Mouse (Mus musculus): ENCODE measurements around the gene Bola1. TPM values are rescaled to one million over a fixed set of nuclear protein-coding genes. Genes with fewer than 3 reads are reported as not detected.

Bola1 gene
- polyA plus RNA-seq, 1 experiment = 88.0 TPM

DNA sequence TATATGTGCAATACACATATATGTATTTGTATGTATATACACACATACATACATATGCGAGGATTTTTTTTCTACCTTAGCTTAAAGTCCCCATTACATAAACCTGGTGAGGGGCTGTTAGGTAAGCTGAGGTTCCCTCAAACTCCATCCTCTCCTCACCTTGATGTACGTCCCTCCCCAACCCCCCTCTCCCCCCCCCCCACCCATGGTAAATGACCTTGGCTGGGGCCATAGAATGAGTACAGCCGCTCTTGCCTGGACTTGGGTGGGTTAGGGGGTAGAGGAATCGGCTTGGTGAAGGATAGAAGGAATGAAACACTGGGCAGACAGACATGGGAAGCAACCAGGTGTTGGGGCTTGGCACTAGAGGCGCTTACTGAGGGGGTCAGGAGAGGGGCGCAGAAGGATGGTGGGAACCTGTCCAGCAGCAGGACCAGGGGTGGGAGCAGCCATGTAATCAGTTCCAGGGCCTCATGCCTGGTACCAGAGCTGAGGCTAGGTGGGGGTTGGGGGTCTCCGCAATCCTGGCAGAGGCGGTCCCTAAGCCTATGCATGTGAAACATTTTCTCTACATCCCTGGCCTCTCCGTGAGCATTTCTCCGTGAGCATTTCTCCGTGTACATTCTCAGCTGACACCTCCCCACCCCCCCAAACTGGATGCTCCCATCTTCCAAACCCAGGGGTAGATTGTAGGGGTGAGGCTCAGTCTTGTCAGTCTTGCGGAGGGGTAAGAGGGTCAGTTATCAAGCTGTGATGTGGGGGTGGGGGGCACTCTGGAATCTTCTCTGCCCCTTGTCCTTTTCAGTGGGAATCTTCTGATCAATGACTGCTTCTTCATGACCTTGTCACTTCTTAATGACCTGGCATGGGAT is 37.8 kb downstream of the Bola1 start:
- Histone ChIP-seq H3ac (ENCODE audit: control insufficient read depth, insufficient read length) (no peak overlapping the region), H3K79me2 (ENCODE audit: control insufficient read depth, insufficient read depth) (no peaks in the 10 kb centered on the region), H3K36me3 (ENCODE audit: control insufficient read depth, insufficient read depth) (peaks cover 13% of the 10 kb centered on the region), H3K4me2 (ENCODE audit: low read depth) (peak overlapping the region; percentile 48), H3K27me3 (ENCODE audit: control insufficient read depth, insufficient read depth, insufficient read length) (no peaks in the 10 kb centered on the region), H3K4me3 (no peak overlapping the region)
- TF ChIP-seq POLR2AphosphoS2 (IDR thresholded peaks at IDR 0.05; ENCODE audit: insufficient read length, low read depth) = no peak
- TF ChIP-seq TCF12 (IDR thresholded peaks at IDR 0.05; ENCODE audit: insufficient read depth, poor library complexity, severe bottlenecking) = no peak
- TF ChIP-seq SRF (IDR thresholded peaks at IDR 0.05; ENCODE audit: control insufficient read depth, insufficient read length, low read depth) = no peak
- no peak for TF ChIP-seq POLR2A (IDR thresholded peaks at IDR 0.05; ENCODE audit: insufficient read length, low read depth)
- TF ChIP-seq CEBPB (IDR thresholded peaks at IDR 0.05; ENCODE audit: insufficient read depth, poor library complexity, severe bottlenecking) = no peak
- no peak for TF ChIP-seq MYOG (IDR thresholded peaks at IDR 0.05; ENCODE audit: control insufficient read depth in 1 of 3, insufficient read depth in 1 of 3, insufficient read length in 2 of 3, low read depth in 2 of 3)
- no peak for TF ChIP-seq USF1 (IDR thresholded peaks at IDR 0.05; ENCODE audit: low read depth)
- no peak for TF ChIP-seq E2F4 (IDR thresholded peaks at IDR 0.05; ENCODE audit: insufficient read depth)
- no peak for TF ChIP-seq TCF3 (IDR thresholded peaks at IDR 0.05; ENCODE audit: insufficient read length, low read depth)
- no peak for TF ChIP-seq MYOD1 (IDR thresholded peaks at IDR 0.05; ENCODE audit: control insufficient read depth in 1 of 3, insufficient read length in 2 of 3, low read depth in 2 of 3)
- no peak for TF ChIP-seq MAX (IDR thresholded peaks at IDR 0.05; ENCODE audit: low read depth)
- TF ChIP-seq REST (IDR thresholded peaks at IDR 0.05; ENCODE audit: insufficient read depth, insufficient read length) = no peak

DNA sequence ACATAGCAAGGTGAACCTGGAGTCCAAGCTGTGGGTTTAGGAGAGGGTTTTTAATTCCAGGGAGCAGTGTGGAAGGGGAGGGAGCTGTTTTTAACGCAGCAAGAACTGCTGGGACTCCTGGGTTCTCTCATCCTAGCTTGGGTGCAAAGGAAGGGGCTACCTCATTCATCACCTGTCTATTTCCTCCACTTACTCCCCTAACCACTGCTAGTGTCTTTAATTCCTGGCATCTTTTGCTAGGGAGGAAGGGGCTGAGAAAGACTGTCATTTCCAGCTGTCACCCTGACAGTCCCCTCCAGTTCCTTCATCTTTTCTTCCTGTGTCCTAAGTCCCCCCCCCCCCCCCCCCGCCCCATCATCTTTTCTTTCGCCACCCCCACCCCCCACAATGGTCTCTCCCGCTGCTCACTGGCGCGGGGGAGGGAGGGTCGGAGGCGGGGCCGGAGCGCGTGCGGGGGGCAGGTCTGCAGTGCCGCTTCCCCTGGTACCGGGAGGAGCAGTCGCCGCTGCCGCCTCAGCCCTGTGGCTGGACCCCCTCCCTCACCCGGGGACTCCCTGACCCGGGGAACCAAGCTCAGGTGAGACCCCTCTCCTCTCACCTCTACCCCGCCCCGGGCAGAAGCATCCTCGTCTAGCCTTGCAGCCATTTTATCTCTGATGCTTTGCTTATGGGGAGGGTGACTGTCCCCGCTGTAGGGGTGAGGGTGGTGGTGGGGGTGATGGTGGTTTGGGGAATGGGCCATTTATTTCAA is 38.6 kb downstream of the Bola1 start, which contains the start of gene Sv2a:
TSS of gene Sv2a (plus strand) at position 425 of the 751 bp plus-strand sequence.
- peaks cover 20% of the 10 kb centered on the region for H3K36me3 ChIP-seq (ENCODE audit: control insufficient read depth, insufficient read depth)
- H3K4me2 ChIP-seq (ENCODE audit: low read depth) = peak within 1 kb of the TSS; percentile 48
- no peaks in the 10 kb centered on the region for H3K27me3 ChIP-seq (ENCODE audit: control insufficient read depth, insufficient read depth, insufficient read length)
- no peak for TF ChIP-seq CEBPB (IDR thresholded peaks at IDR 0.05; ENCODE audit: insufficient read depth, poor library complexity, severe bottlenecking)
- TF ChIP-seq MYOG (IDR thresholded peaks at IDR 0.05; ENCODE audit: control insufficient read depth in 1 of 3, insufficient read depth in 1 of 3, insufficient read length in 2 of 3, low read depth in 2 of 3) = no peak
- TF ChIP-seq SRF (IDR thresholded peaks at IDR 0.05; ENCODE audit: control insufficient read depth, insufficient read length, low read depth) = no peak
- TF ChIP-seq MAX (IDR thresholded peaks at IDR 0.05; ENCODE audit: low read depth) = no peak
- no peak within 1 kb of the TSS for H3K4me3 ChIP-seq
- H3ac ChIP-seq (ENCODE audit: control insufficient read depth, insufficient read length) = no peak within 1 kb of the TSS
- no peaks in the 10 kb centered on the region for H3K79me2 ChIP-seq (ENCODE audit: control insufficient read depth, insufficient read depth)

DNA sequence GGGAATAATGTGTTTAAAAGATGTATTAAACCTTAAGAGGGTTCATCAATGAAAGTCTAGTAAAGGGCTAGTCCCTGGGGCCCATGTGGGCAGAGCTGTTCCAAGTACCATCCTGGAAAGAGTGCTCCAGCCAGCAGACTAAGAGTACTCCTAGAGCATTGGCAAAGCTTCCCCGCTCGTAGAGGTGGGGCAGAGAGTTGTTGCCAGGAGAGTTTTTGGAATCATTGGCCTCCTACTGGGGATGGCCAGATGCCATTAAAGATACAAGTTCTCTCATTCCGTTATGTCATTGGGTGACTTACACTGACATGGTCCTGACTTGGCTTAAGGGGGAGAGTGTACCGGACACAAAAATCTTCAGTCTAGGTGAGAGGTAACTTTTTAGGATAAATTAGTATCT is 40.0 kb downstream of the Bola1 start:
- peaks cover 32% of the 10 kb centered on the region for H3K36me3 ChIP-seq (ENCODE audit: control insufficient read depth, insufficient read depth)
- H3ac ChIP-seq (ENCODE audit: control insufficient read depth, insufficient read length) = no peak overlapping the region
- no peak for TF ChIP-seq POLR2A (IDR thresholded peaks at IDR 0.05; ENCODE audit: insufficient read length, low read depth)
- no peak for TF ChIP-seq CEBPB (IDR thresholded peaks at IDR 0.05; ENCODE audit: insufficient read depth, poor library complexity, severe bottlenecking)
- no peak for TF ChIP-seq POLR2AphosphoS2 (IDR thresholded peaks at IDR 0.05; ENCODE audit: insufficient read length, low read depth)
- no peak for TF ChIP-seq MYOD1 (IDR thresholded peaks at IDR 0.05; ENCODE audit: control insufficient read depth in 1 of 3, insufficient read length in 2 of 3, low read depth in 2 of 3)
- no peak for TF ChIP-seq TCF12 (IDR thresholded peaks at IDR 0.05; ENCODE audit: insufficient read depth, poor library complexity, severe bottlenecking)
- TF ChIP-seq TCF3 (IDR thresholded peaks at IDR 0.05; ENCODE audit: insufficient read length, low read depth) = no peak
- TF ChIP-seq REST (IDR thresholded peaks at IDR 0.05; ENCODE audit: insufficient read depth, insufficient read length) = no peak
- no peak for TF ChIP-seq MAX (IDR thresholded peaks at IDR 0.05; ENCODE audit: low read depth)
- TF ChIP-seq MYOG (IDR thresholded peaks at IDR 0.05; ENCODE audit: control insufficient read depth in 1 of 3, insufficient read depth in 1 of 3, insufficient read length in 2 of 3, low read depth in 2 of 3) = no peak
- TF ChIP-seq USF1 (IDR thresholded peaks at IDR 0.05; ENCODE audit: low read depth) = no peak
- TF ChIP-seq E2F4 (IDR thresholded peaks at IDR 0.05; ENCODE audit: insufficient read depth) = no peak
- no peak for TF ChIP-seq SRF (IDR thresholded peaks at IDR 0.05; ENCODE audit: control insufficient read depth, insufficient read length, low read depth)
- H3K4me3 ChIP-seq = no peak overlapping the region
- no peaks in the 10 kb centered on the region for H3K27me3 ChIP-seq (ENCODE audit: control insufficient read depth, insufficient read depth, insufficient read length)
- peaks cover 9% of the 10 kb centered on the region for H3K79me2 ChIP-seq (ENCODE audit: control insufficient read depth, insufficient read depth)
- no peak overlapping the region for H3K4me2 ChIP-seq (ENCODE audit: low read depth)

DNA sequence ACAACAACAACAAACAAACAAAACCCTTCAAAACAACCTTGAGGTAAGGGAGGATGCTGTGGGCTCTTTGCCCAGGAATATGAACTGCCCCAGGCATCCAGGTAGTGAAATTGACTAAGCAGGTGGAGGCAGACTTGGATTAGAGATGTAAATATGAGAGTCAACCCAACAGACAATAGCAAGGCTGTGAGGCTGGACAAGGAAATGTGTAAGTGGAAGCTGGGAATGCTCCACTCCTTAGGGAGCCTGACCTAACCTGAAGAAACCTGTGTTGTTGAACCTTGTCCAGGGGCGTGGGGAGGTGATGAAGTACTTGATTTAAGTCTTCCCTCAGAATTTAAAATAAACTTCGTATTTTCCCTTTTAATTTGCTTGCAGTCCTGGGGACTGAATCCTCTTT is 40.6 kb downstream of the Bola1 start:
- TF ChIP-seq POLR2AphosphoS2 (IDR thresholded peaks at IDR 0.05; ENCODE audit: insufficient read length, low read depth) = peak; percentile 20
- no peak for TF ChIP-seq SRF (IDR thresholded peaks at IDR 0.05; ENCODE audit: control insufficient read depth, insufficient read length, low read depth)
- TF ChIP-seq MYOG (IDR thresholded peaks at IDR 0.05; ENCODE audit: control insufficient read depth in 1 of 3, insufficient read depth in 1 of 3, insufficient read length in 2 of 3, low read depth in 2 of 3) = no peak
- Histone ChIP-seq H3ac (ENCODE audit: control insufficient read depth, insufficient read length) (no peak overlapping the region), H3K79me2 (ENCODE audit: control insufficient read depth, insufficient read depth) (peaks cover 16% of the 10 kb centered on the region), H3K4me3 (no peak overlapping the region), H3K36me3 (ENCODE audit: control insufficient read depth, insufficient read depth) (peaks cover 34% of the 10 kb centered on the region), H3K27me3 (ENCODE audit: control insufficient read depth, insufficient read depth, insufficient read length) (no peaks in the 10 kb centered on the region), H3K4me2 (ENCODE audit: low read depth) (no peak overlapping the region)
